ENCODE assay signal across 32 mouse cellular contexts in genomic region chr2:24561946-24562345, GRCm38 (mm10).
DNase-seq lines count a peak whose midpoint lies in the region; ATAC-seq and TF ChIP-seq lines count a peak whose summit lies in the region.
"Had no signal": no experiment of that assay in that cellular context is flagged by ENCODE, and none has a peak within 500 bp of the region (broad histone marks: within the 10 kb centered on the region; RNA-seq: fewer than 3 reads in every experiment).

No protein-coding gene starts in this region.

- WGBS in intestine, postnatal 0 days, result 81% methylated on average over 6 of the region's 6 CpGs
- WGBS in intestine, embryonic 15.5 days, result 64% methylated on average over 6 of the region's 6 CpGs
- 72% methylated on average over 6 of the region's 6 CpGs for WGBS in lung, postnatal 0 days
- WGBS in stomach, embryonic 14.5 days, result 65% methylated on average over 6 of the region's 6 CpGs

- H3K4me2 ChIP-seq in intestine, postnatal 0 days (replicated peaks; ENCODE audit: low read depth), result no peak overlapping the region
- H3K4me2 ChIP-seq in intestine, embryonic 15.5 days (replicated peaks), result no peak overlapping the region
- no peak overlapping the region for H3K4me2 ChIP-seq in lung, postnatal 0 days (replicated peaks; ENCODE audit: low read depth, low read length)
- H3K4me2 ChIP-seq in stomach, embryonic 14.5 days (replicated peaks; ENCODE audit: low read depth, low read length), result no peak overlapping the region
- H3K4me2 ChIP-seq: embryonic facial prominence, embryonic 13.5 days; forebrain, embryonic 12.5 days; heart, embryonic 13.5 days; hindbrain, embryonic 15.5 days; limb, embryonic 13.5 days; liver, embryonic 13.5 days; midbrain, embryonic 11.5 days; neural tube, embryonic 13.5 days had no signal

- TF ChIP-seq CTCF in intestine, postnatal 0 days (IDR thresholded peaks at IDR 0.05; ENCODE audit: low read depth), result peak; percentile 28; the same call in 1 of the 2 replicates
- 0 out of 2 replicates have a peak, but pooled peaks have one; percentile 12 for TF ChIP-seq CTCF in lung, postnatal 0 days (IDR thresholded peaks at IDR 0.05)
- TF ChIP-seq CTCF in Patski (IDR thresholded peaks at IDR 0.05), result peak; percentile 58

- no peaks in the 10 kb centered on the region for H3K27me3 ChIP-seq in intestine, postnatal 0 days (replicated peaks; ENCODE audit: control insufficient read depth, insufficient read depth, low read length)
- H3K27me3 ChIP-seq in intestine, embryonic 15.5 days (replicated peaks), result no peaks in the 10 kb centered on the region
- no peaks in the 10 kb centered on the region for H3K27me3 ChIP-seq in lung, postnatal 0 days (replicated peaks; ENCODE audit: insufficient read depth, low read length)
- no peaks in the 10 kb centered on the region for H3K27me3 ChIP-seq in Patski
- H3K27me3 ChIP-seq in stomach, embryonic 14.5 days (ENCODE audit: control insufficient read depth, insufficient read depth, low read length), result no peaks in the 10 kb centered on the region
- H3K27me3 ChIP-seq: embryonic facial prominence, embryonic 13.5 days; forebrain, embryonic 12.5 days; heart, embryonic 13.5 days; hindbrain, embryonic 15.5 days; limb, embryonic 13.5 days; liver, embryonic 13.5 days; neural tube, embryonic 13.5 days had no signal

- in situ Hi-C loops in Patski (cut with MboI; ENCODE audit: low pct_unique_long_range_greater_than_20kb), result loop anchor here (5.0 kb wide), 3 partner anchors 90 to 255 kb away; no protein-coding TSS in a partner anchor

- H3K4me3 ChIP-seq in intestine, postnatal 0 days (ENCODE audit: low read depth, low read length), result no peak overlapping the region
- no peak overlapping the region for H3K4me3 ChIP-seq in intestine, embryonic 15.5 days (replicated peaks)
- no peak overlapping the region for H3K4me3 ChIP-seq in lung, postnatal 0 days (ENCODE audit: low read depth, low read length)
- no peak overlapping the region for H3K4me3 ChIP-seq in stomach, embryonic 14.5 days (ENCODE audit: low read depth, low read length)
- H3K4me3 ChIP-seq: embryonic facial prominence, embryonic 13.5 days; erythroblast, embryonic 14.5 days; forebrain, embryonic 12.5 days; heart, adult 2 months; heart, embryonic 13.5 days; hindbrain, embryonic 15.5 days; limb, embryonic 13.5 days; liver, embryonic 13.5 days; neural tube, embryonic 13.5 days had no signal

- POLR2A ChIA-PET in Patski (lab: Charles Lee), result interaction anchor here (1.4 to 4.7 kb wide), 3 partner anchors 87 to 151 kb away, joined by 3 to 30 read pairs (median 4); partner anchors contain the start of gene Pax8

- no peaks in the 10 kb centered on the region for H3K9me3 ChIP-seq in intestine, postnatal 0 days (ENCODE audit: control insufficient read depth)
- H3K9me3 ChIP-seq in intestine, embryonic 15.5 days, result no peaks in the 10 kb centered on the region
- H3K9me3 ChIP-seq in lung, postnatal 0 days (ENCODE audit: low read length), result no peaks in the 10 kb centered on the region
- no peaks in the 10 kb centered on the region for H3K9me3 ChIP-seq in stomach, embryonic 14.5 days (ENCODE audit: control insufficient read depth, low read depth, low read length)
- H3K9me3 ChIP-seq: embryonic facial prominence, embryonic 13.5 days; forebrain, embryonic 12.5 days; G1E; heart, embryonic 13.5 days; hindbrain, embryonic 15.5 days; limb, embryonic 13.5 days; liver, embryonic 13.5 days; neural tube, embryonic 13.5 days had no signal

- H3K9ac ChIP-seq in intestine, postnatal 0 days (ENCODE audit: low read depth, low read length), result no peak overlapping the region
- no peak overlapping the region for H3K9ac ChIP-seq in intestine, embryonic 15.5 days
- H3K9ac ChIP-seq in lung, postnatal 0 days (replicated peaks; ENCODE audit: low read depth), result no peak overlapping the region
- no peak overlapping the region for H3K9ac ChIP-seq in stomach, embryonic 14.5 days (replicated peaks; ENCODE audit: low read depth, low read length)
- H3K9ac ChIP-seq: embryonic facial prominence, embryonic 13.5 days; forebrain, embryonic 12.5 days; forebrain, postnatal 0 days; heart, embryonic 13.5 days; hindbrain, embryonic 15.5 days; limb, embryonic 13.5 days; liver, embryonic 13.5 days; neural tube, embryonic 13.5 days had no signal

- no peak overlapping the region for H3K27ac ChIP-seq in intestine, postnatal 0 days (ENCODE audit: low read depth, low read length)
- H3K27ac ChIP-seq in intestine, embryonic 15.5 days, result no peak overlapping the region
- no peak overlapping the region for H3K27ac ChIP-seq in lung, postnatal 0 days (ENCODE audit: low read length)
- peak overlapping the region; percentile 21; the same call in 1 of the 2 replicates for H3K27ac ChIP-seq in stomach, embryonic 14.5 days (ENCODE audit: low read length)
- H3K27ac ChIP-seq: embryonic facial prominence, embryonic 13.5 days; forebrain, embryonic 12.5 days; heart, adult 2 months; heart, embryonic 13.5 days; hindbrain, embryonic 15.5 days; limb, embryonic 13.5 days; liver, embryonic 13.5 days; neural tube, embryonic 13.5 days had no signal

- ATAC-seq in intestine, postnatal 0 days, result no peak
- no peak for ATAC-seq in intestine, embryonic 15.5 days
- no peak for ATAC-seq in lung, postnatal 0 days
- ATAC-seq in Patski, result no peak
- ATAC-seq in stomach, embryonic 14.5 days (ENCODE audit: insufficient number of reproducible peaks, insufficient read depth, low FRiP score, low read depth), result no peak
- ATAC-seq: forebrain, postnatal 0 days; inflammation-experienced regulatory T-cells, adult 6 months had no signal

- CTCF ChIA-PET in Patski (lab: Charles Lee), result interaction anchor here (0.7 to 5.5 kb wide), 10 partner anchors 9 to 265 kb away, joined by 3 to 33 read pairs (median 6); partner anchors contain the start of gene Pax8

- H3K36me3 ChIP-seq in intestine, postnatal 0 days (ENCODE audit: control insufficient read depth, insufficient read depth), result no peaks in the 10 kb centered on the region
- H3K36me3 ChIP-seq in intestine, embryonic 15.5 days, result no peaks in the 10 kb centered on the region
- H3K36me3 ChIP-seq in lung, postnatal 0 days (ENCODE audit: insufficient read depth, low read length), result no peaks in the 10 kb centered on the region
- no peaks in the 10 kb centered on the region for H3K36me3 ChIP-seq in stomach, embryonic 14.5 days (ENCODE audit: control insufficient read depth, insufficient read depth, low read length)
- H3K36me3 ChIP-seq: embryonic facial prominence, embryonic 13.5 days; forebrain, embryonic 12.5 days; G1E; heart, embryonic 13.5 days; hindbrain, embryonic 15.5 days; limb, embryonic 13.5 days; liver, embryonic 13.5 days; neural tube, embryonic 13.5 days had no signal

- no peak for TF ChIP-seq EP300 in lung, postnatal 0 days (IDR thresholded peaks at IDR 0.05)

- no peaks in the 10 kb centered on the region for H3K4me1 ChIP-seq in intestine, postnatal 0 days (replicated peaks; ENCODE audit: control insufficient read depth, insufficient read depth, low read length)
- H3K4me1 ChIP-seq in intestine, embryonic 15.5 days (replicated peaks), result no peaks in the 10 kb centered on the region
- no peaks in the 10 kb centered on the region for H3K4me1 ChIP-seq in lung, postnatal 0 days (ENCODE audit: insufficient read depth, low read depth, low read length)
- no peaks in the 10 kb centered on the region for H3K4me1 ChIP-seq in stomach, embryonic 14.5 days (ENCODE audit: control insufficient read depth, insufficient read depth, low read length)
- H3K4me1 ChIP-seq: embryonic facial prominence, embryonic 13.5 days; forebrain, embryonic 12.5 days; hindbrain, embryonic 15.5 days; limb, embryonic 13.5 days; liver, embryonic 13.5 days; neural tube, embryonic 13.5 days had no signal

- DNase-seq in lung, postnatal 0 days (ENCODE audit: low spot score), result no peak
- no peak for DNase-seq in lung, postnatal 4 days
- DNase-seq in Patski (ENCODE audit: low read depth, low spot score), result no peak
- DNase-seq in lung, postnatal 36 days, result no peak
- no peak for DNase-seq in urinary bladder, postnatal 36 days (ENCODE audit: low spot score in 2 of 2)
- DNase-seq: adrenal gland, adult 2 months; B cell, adult 2 months; cerebellum, adult 8-10 months; cerebellum, postnatal 36 days; forebrain, postnatal 0 days; heart, adult 2 months; heart, postnatal 10 days; kidney, adult 9 months; kidney, postnatal 14 days; liver, embryonic 13.5 days; lung, adult 18-20 months; lung, postnatal 14 days; thymus, adult 18-20 months; thymus, postnatal 25 days had no signal
